Mouse (Mus musculus): ENCODE measurements at regions not wholly inside any gene's neighbourhood (a gene's known extent, or its start where the extent isn't known, plus 50 kb on each side); places are given as distances from the start of the nearest gene placed in this dataset.

GRCm38 (mm10) chr7:113156861-113157747, 50.2 kb upstream of the Arntl start:
- no peak for DNase-seq (ENCODE audit: low spot score in 2 of 2)
